Mouse (Mus musculus) kidney, postnatal 36 days (tissue): ENCODE data around the gene Rps6kc1.
"Not testable (repeated sequence)": the region's sequence is repeated elsewhere in the genome, so short reads cannot be mapped to it uniquely, and the experiment has no call there.

Experiments used
- DNase-seq, 2 experiments: peaks; one replicate each; pipeline ENCODE4 v3.0.0; 2021 to 2022; ENCODE audit warnings: mixed read lengths in 2 of 2

Rps6kc1 gene

GRCm38 (mm10) chr1:190911415-190912123 lies at the start of gene Rps6kc1:
Rps6kc1 (minus strand) TSS chr1:190911770.
- DNase-seq, result peak; percentile 85 to 93

- DNase-seq, result no peak
These were observed 47.3 kb upstream of the Rps6kc1 start for GRCm38 (mm10) chr1:190958821-190959220.

- DNase-seq, result no peak
These were observed 41.4 kb upstream of the Rps6kc1 start for GRCm38 (mm10) chr1:190953009-190953408.

- no peak for DNase-seq
These were observed 39.4 kb upstream of the Rps6kc1 start for GRCm38 (mm10) chr1:190951014-190951413.

GRCm38 (mm10) chr1:190948846-190949245 lies 37.3 kb upstream of the Rps6kc1 start:
- DNase-seq, result peak; percentile 25 to 27

GRCm38 (mm10) chr1:190948439-190948838 lies 36.9 kb upstream of the Rps6kc1 start:
- peak; percentile 27 to 38 for DNase-seq

GRCm38 (mm10) chr1:190947986-190948385 lies 36.4 kb upstream of the Rps6kc1 start:
- no peak for DNase-seq

- peak; percentile 71 to 89 for DNase-seq
These were observed 32.7 kb upstream of the Rps6kc1 start for GRCm38 (mm10) chr1:190944109-190944760.

- no peak for DNase-seq
These were observed 28.2 kb upstream of the Rps6kc1 start for GRCm38 (mm10) chr1:190939803-190940202.

- DNase-seq, result no peak
These were observed 18.6 kb upstream of the Rps6kc1 start for GRCm38 (mm10) chr1:190930181-190930580.

- DNase-seq, result peak; percentile 68 to 73
These were observed 17.6 kb upstream of the Rps6kc1 start for GRCm38 (mm10) chr1:190929010-190929695.

- peak; percentile 98 to 99 for DNase-seq
These were observed 16.9 kb upstream of the Rps6kc1 start for GRCm38 (mm10) chr1:190928370-190929009.

- DNase-seq, result peak in 1 of 2 experiments; percentile 5
These were observed 16.3 kb upstream of the Rps6kc1 start for GRCm38 (mm10) chr1:190927751-190928369.

GRCm38 (mm10) chr1:190927311-190927710 lies 15.7 kb upstream of the Rps6kc1 start:
- no peak for DNase-seq

GRCm38 (mm10) chr1:190924812-190925211 lies 13.2 kb upstream of the Rps6kc1 start, which contains the start of gene Angel2:
Angel2 (plus strand) TSS chr1:190925112.
- DNase-seq, result not testable (repeated sequence)

GRCm38 (mm10) chr1:190919725-190920469 lies 8.3 kb upstream of the Rps6kc1 start:
- no peak for DNase-seq

GRCm38 (mm10) chr1:190918938-190919337 lies 7.4 kb upstream of the Rps6kc1 start:
- no peak for DNase-seq

- no peak for DNase-seq
These were observed 1.1 kb upstream of the Rps6kc1 start for GRCm38 (mm10) chr1:190912623-190913022.

GRCm38 (mm10) chr1:190910836-190911235 lies 734 bp downstream of the Rps6kc1 start:
- no peak for DNase-seq

- DNase-seq, result no peak
These were observed 6.9 kb downstream of the Rps6kc1 start for GRCm38 (mm10) chr1:190904714-190905113.

- no peak for DNase-seq
These were observed 7.4 kb downstream of the Rps6kc1 start for GRCm38 (mm10) chr1:190904136-190904535.

- no peak for DNase-seq
These were observed 10.5 kb downstream of the Rps6kc1 start for GRCm38 (mm10) chr1:190901082-190901481.
